Mouse (Mus musculus) kidney, postnatal 4 days (tissue): ENCODE data around the gene Chrm3.

Experiments used
- DNase-seq, 2 experiments: peaks; one replicate each; pipeline ENCODE4 v3.0.0; 2021; ENCODE audit warnings: mixed read lengths in 2 of 2

Gene Chrm3

DNA sequence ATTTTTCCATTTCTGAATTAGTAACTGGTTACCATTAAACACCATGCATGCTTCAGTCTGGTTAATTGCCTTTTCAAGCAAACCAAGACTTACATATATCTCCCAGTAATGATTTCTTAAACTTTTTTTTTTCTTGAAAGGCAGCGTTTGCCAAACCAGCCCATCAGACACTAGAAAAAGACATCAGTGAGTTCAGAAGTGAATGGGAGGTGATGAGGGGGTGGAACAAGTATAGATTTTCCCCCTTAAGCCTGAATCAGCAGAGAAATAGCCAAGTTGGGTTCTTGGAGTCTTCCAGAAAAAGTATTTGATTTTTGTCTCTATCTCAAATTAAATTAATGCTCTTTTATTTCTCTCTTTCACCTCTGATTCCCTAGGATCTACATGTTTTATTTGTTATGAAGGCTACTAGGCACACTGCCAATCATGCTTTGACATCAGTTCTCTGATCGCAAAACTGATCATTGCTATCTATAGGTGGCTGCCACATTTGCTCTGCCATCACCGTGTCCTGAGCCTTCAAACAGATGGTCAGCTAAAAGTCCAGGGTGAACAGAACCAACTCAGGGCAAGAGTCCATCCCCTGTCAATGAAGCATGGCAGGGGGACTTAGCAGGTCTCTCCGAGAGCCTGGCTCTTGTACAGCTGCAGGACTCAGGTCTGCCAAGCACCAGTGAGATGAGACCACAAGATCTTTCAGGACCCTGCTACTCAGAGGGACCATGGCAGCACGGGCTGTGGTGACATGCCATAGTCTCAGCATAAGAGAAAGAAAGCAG, 125.1 kb downstream of the Chrm3 start:
- DNase-seq, result no peak

DNA sequence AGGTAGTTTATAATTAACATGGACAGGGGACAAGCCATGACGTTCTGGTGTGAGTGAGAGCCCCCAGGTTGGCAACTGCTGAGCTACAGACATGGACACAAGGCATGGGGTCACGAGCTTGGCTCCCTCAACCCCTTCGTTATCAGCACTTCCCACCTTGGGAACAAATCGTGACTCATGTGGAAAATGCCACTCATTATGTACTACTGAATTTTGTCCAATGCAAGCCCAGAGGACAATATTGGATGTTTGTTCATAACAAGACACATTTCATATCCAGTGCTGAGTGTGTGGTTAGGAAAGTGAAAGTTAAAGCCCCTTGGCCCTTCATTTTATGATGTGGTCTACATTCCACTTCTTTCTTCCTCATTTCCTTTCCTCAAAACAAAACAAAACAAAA, 140.2 kb downstream of the Chrm3 start:
- DNase-seq, result no peak

DNA sequence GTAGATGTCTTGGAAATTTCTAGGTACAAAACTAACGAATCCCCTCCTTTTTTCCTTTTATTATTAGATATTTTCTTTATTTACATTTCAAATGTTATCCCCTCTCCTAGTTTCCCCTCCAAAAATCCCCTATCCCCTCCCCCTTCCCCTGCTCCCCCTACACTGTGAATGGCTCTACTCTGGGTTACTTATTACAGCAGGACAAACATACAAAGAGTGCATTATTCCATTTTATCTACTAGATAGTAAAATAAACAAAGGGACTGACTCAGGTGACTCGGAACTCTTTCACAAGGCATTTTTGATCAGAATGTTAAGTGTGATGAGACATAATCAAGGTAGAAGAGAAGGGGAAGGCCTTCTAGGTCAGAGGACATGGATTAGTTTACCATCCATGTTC, 148.5 kb downstream of the Chrm3 start:
- DNase-seq, result no peak

DNA sequence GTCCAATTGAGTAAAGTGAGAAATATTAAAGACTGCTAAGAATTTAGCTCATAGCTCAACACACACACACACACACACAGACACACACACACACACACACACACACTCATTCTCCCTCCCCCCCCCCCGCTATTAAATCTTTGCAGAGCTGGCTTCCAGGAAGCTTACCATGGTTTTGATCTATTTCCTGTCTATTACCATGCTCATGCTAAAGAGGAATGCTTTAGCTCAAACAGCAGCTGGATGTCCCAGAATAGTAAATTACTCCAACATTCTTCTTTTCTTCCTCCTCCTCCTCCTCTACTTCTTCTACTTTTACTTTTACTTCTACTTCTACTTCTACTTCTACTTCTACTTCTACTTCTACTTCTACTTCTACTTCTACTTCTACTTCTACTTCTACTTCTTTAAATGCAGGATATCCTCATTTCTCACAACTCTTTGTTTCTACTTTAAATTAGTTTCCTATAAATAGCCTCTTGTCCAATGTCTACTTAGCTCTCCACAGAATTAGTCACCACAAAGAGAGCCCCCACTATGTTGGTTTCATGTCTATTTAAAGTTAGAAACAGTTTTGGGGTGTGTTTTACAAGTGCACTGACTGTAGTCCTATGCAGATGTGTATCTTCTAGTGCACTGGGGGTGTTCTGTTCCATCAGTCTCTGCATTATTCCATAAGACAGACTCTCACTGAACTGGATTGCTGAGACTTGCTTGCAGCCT, 150.0 kb downstream of the Chrm3 start:
- no peak for DNase-seq

DNA sequence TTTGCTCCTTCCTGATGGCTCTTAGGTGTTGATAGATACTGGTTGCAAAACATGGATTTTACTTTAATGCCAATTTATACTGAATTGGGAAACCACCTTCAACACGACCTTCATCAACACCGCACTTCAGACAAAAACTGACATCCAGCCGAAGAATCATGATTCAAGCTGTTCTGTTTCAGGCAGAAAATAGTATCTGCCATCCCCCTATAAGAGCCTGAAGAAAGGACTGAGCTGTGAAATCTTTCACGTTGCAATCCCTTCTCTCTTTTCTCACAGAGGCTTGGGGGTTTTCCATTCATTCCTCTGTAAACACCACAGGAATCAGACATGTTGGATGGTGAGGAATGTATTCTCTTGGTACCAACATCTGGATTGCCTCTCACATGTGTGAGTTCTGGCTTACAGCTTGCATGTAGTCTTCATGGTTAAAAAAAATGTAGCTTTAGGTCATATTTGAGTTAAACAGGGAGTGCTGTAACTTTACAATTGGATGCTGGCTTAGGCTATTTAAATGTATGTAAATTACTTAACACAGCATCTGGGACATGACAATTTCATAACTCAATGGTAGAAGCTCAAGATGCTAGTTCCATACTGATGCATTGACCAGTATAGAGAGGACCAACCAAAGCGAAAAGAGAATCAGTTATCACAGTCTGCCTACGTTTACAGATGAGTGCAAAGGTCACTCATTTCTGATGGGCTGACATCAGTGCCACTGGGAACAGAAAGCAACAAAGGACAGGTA, 161.3 kb downstream of the Chrm3 start:
- no peak for DNase-seq

DNA sequence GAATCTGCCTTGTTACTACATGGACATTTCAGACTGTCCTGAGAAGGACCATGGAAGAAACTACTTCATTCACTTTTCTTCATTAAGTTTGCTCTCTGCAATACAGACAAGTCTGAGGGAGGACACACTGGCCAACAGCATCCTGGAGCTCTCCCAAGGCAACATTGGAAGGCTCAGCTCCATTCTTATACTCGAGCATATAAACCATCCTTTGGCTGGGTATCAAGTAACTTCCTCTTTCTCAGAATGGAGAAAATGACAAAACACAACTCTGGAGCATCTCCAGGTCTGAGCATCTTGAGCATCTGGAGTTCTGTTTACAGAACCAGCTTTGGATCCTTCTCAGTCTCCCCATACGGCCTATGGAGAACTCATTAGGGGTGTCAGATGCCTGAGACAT, 170.8 kb downstream of the Chrm3 start:
- DNase-seq, result no peak

DNA sequence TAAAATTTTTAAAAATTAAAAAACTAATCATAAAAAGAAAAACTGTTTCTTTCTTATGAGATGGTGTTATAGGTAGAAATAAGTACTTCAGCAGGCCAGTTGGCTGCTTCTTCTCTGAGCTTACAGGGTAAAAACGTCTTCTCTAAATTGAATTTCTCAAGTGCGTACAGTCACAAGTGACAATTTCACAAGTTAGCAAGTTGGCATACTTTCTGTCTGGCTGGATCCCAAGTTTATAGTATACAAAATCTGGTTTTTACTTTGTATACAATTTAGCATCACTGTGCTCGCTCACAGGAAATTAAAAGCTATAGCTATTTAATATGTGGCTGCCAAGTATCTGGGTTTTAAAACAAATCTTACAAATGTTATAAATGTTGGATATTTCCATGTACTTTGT, 172.7 kb downstream of the Chrm3 start:
- DNase-seq, result no peak

DNA sequence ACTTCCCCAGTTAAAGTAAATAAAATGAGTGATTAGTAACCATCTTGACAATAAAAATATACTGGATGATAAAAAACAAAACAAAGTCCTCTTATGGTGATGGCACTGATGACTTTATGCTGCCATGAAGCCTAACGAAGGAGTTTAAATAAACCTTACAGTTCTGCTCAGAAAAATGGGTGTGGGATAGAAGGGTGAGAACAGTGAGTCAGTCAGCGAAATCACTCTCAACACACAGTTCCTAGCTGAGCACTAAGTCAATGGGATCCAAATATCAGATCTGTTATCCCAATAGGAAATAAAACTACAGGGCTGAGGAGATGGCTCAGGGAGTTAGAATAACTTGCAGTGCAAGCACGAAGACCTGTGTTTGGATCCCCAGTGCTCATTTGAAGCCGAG, 176.8 kb downstream of the Chrm3 start:
- DNase-seq, result no peak

DNA sequence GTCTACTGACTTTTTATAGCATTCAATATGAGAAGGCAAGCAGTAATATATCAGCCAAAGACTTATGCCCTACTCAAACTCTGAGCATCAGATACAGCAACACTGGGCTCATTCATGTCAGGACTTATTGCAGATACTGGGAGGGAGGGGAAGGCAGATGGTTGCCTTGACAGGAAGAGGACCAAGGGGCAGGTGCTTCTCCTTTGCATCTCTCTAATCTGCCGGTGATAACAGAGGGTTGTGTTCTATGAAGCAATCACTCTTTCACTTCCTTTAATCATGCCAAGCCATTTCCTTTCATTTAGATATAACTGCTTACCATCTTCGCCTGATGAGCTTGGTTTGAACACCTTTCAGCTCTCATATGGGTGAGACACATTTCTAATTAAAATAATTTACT, 177.9 kb downstream of the Chrm3 start:
- no peak for DNase-seq

DNA sequence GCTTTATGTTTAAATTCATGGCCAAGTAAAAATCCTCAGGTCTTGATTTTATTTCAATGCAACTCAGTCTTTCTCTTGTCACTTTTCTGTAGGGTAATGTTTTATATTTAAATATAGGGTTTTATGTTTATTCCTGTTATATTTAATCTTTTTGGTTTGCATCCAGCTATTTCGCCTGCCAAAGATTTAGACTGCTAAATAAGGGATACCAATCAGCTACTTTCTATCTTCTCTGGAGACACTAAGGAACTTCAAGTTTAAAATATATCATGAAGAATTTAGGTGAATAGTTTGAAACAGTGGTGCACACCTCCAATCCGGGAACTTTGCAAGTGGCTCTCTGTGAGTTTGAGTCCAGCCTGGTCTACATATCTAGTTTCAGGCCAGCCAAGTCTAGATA, 190.1 kb downstream of the Chrm3 start:
- no peak for DNase-seq

DNA sequence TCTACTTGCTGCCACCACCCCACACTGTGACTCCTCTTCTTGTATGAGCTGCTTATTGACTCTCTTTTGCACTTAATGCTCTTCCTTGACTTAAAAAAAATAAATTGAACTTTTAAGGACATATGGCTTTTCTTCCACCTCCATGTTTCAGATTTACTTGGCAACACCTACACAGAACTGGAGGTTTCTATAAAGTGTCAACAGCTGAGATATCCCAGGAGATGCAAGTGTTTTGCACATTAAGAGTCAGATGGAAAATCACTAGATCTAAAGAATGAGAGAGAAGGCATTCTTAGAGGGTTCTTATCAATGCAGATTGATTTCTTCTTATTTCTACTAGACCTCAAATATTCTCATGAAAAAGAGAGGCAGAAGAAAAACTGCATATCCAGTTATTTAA, 197.3 kb downstream of the Chrm3 start:
- DNase-seq, result no peak

DNA sequence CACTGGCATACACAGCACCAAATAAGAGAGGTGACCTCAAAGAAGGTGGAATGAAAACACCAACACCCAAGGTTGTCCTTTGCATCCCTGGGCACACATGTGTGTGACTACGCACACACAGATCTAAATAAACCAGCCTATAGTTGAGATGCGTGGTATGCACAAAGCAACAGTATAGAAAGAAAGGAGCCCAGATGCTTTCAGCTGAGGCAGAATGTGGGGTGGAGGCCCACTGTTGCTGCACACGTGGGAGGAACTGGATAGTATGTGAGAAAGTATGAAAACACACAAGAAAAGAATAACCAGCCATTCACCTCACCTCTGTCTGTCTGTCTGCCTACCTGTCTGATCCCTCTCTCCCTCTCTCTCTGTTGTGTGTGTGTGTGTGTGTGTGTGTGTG, 203.2 kb downstream of the Chrm3 start:
- DNase-seq, result no peak

DNA sequence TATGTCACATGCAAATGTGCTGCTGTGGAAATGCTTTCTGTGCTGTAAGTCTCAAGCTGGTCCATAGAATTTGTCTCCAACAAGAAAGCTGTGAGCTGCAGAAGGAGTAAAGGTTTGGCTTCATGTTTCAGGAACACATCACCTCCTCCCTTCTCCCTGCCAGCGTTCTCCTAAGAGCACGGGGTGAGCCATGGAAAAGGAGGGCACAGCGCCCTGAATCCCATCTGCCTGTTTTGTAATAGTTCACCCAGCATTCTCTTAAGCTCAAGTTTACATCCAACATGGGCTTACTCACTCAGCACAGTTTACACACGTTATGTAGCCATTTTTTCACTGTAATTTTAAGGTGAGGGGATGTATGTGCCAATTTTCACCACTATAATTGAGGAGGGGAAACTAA, 220.1 kb downstream of the Chrm3 start:
- DNase-seq, result no peak

DNA sequence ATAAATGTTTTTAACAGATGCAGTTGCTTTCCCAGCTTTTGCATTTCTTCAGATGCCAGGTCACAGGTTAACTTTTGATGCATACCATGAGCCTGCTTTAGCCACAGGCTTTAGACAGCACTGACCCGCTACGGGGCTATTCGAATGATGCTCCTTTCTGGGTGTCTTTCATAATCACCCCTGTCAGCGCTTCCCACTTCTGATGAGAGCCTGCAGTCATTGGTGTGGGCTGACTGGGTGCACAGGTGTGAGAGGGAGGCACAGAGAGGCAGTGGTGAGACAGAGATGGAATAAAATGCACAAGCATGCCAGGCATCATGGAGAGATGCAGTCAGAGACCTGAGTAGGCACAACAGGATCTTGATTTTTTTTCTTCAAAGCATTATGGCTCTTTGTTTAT, 221.8 kb downstream of the Chrm3 start:
- DNase-seq, result no peak

DNA sequence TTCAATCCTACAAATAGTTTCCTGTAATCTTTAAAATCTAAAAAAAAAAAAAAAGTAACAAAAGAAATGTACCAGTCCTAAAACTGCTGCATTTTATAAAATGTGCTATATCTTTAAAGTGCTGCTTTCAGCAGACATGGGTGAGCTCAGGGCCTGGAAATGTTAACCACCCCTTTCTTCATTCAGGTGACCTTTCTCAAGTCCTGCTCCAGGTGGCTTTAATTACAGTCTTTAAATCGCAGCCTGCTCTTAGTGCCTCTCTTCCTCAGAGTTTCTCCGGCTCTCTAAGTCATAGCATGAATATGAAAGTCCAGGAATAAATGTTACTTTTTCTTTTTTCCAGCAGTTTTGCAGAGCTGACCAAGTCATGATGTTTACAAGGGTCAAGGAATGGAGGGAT, 229.6 kb downstream of the Chrm3 start:
- DNase-seq, result no peak

DNA sequence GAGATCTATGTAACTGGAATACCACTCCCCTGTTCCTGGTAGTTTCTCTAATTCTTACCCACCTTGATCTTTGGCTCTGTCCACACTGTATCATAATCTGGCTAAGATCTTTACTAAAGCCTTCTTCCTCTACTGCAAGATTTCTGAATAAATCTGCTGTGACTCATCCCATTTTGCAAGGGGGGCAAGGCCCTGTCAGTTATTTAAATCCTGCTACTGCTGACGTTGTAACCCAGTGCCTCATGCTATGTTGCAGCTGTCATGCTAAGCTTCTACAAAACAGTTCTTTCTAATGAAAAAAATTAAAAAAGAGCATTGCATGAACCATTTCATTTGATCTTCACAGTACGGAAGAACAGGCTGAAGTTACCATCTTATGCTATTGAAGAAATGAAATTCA, 248.4 kb downstream of the Chrm3 start:
- DNase-seq, result peak in 1 of 2 experiments; percentile 6

DNA sequence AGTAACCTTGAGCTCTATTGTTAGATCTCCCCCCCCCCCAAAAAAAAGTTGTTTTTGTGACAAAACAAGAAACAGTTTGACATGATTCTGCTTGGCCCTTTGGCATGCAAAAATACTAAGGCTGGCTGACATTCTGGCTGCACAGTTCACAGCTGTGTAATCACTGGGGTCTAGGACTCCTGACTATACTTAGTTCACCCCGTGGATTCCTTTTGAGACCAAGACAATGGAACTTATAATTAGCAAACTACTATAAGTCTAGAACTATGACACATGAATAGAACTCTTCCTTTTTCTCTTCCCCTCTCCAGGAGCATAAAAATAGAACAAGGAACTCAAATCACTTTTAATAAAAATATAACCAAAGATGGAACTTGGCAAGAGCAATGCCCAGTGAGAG, 251.1 kb downstream of the Chrm3 start:
- peak in 1 of 2 experiments; percentile 17 for DNase-seq

DNA sequence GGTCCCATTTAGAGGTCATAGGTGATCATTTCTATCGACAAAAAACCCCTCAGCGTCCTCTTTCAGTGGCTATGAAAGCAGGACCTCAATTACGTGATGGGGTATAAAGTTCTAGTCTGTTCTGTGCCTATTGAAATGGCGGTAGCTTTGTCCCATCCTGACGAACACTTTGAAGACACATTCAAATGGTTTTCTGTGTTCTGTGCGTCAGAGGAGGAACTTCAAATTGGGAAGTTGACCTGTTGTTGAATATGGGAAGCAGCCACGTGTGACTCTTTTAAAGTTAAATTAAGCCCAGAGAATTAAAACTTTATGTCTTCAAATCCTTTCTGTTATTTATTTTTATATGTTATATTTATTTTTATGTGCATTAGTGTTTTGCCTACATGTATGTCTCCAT, 253.3 kb downstream of the Chrm3 start:
- no peak for DNase-seq

DNA sequence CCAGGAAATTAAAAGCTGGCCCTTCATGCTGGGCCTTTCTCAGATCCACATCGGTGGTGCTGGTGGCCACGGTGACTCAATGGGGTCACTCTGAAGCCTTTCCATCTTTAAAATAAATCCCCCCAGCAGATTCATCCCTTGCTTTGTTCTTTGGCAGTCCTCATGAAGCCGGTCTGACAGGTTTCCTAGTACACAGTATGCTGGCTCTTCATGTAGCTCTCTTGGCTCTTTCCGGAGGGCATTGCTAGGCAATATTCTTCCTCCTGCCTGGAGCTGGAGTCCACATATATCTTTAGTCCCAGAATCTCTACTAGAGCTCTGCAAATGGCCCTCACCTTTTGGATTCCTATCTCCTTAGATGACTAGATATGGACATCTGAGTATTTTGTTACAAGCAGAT, 269.9 kb downstream of the Chrm3 start:
- DNase-seq, result no peak

DNA sequence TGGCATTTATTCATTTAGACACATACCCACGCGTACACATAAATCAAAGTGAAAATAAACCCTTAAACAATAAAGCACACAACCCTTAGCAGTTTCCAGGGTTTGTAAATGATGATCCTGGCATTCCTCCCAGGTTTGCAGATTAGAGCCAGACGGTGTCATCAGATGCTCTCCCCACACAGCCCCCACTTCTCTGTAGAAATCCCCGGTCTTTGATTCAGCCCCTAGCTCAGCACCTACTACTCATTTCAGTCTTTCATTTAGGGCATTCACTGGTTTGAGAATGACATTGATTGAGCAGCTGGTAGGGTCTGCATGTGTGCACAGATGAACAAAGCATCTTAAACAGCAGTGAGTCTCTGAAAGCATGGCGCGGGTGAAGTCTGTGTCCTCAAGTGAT, 274.3 kb downstream of the Chrm3 start:
- no peak for DNase-seq

DNA sequence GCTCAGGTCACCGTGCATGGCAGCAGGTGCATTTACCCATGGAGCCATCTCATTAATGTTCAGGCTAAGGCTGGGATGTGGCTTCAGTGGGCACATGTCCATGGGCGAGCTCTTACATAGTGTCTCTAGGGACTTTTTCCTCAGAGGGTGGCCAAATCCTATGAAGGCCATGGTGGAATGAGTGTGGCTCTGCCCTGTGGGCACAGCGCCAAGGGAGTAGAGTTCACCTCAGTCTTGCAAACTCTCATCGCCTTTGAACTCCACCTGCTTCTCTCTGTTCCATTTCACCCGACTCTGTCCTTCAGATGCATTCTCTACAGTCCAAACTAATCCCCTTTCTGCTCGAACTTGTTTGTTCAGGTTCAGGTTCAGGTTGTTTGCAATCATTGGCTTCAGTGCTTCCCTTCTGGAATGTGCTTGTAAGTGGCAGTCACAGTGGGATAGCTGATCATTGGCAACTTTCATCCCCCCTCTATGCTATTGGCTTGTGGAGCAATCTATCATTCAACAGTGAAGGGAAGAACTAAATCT, 278.7 kb downstream of the Chrm3 start:
- peak; percentile 3 to 4 for DNase-seq

DNA sequence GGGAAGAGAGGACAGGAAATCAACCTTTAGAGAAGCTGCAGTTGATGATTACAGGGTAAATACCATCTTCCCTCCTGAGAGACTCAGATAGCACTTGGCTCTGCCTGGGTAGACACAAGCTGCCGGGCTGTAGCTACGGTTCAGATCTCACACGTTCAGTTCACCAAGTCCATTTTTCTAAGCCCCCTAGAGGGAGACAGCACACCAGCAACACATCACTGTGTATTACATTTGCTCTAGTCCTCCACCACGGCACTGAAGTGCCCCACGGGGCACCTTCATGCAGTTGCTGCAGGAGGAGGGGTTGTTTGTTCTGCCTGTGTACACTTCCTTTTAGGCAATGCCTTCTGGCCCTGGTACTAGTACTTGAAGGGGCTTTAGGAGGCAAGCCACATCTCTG, 289.5 kb downstream of the Chrm3 start:
- DNase-seq, result peak; percentile 43 to 57

DNA sequence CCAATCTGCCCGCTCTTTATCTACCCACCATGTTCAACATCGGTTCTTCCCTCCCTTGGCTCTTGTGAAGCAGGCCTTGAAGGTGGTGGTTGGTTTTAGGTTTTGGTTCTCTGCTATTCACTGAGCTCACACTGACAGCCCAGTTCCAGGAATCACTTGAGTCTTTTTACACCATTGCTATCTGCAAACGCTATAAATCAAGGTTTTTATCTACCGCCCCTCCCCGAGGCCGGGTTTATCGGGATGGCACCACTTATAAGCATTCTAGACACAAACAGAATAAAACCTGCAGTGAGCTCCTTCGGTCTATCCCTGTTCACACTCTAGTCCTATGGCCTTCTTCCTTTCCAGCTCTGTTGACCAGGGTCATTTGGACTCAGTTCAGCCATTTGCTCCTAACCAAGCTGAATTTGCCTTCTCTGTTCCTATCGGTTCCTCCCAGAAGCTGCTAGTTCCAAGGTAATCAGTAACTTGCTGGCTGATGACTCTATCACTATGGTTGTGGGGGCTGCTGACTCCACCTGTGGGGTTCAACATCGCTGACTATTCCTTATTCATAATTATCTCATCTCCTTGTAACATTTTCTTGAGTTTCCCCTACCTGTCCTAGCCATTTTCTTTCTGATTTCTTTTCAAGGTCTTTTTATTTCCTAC, 291.6 kb downstream of the Chrm3 start:
- DNase-seq, result no peak
